Mouse (Mus musculus): ENCODE measurements at regions not wholly inside any gene's neighbourhood (a gene's known extent, or its start where the extent isn't known, plus 50 kb on each side); places are given as distances from the start of the nearest gene placed in this dataset.

DNA sequence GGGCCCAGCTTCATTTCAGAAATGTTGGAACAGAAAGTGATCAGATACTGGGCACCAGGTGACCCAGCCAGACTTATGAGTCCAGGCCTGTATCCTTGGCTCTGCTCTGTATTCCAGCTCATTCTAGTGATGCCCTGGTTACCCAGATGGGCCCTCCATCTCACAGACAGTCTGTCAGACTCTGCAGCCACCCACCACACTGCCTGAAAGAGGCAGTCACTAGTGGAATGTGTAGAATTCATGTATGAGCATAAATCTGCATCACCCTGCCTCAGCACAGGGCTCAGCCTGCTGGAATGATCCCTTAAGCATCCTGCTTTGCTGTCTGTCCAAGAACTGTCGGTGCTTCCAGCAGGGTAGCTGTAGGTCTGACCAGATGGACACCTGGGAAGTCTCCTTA is 51.8 kb upstream of the Nectin1 start:
- no peak for DNase-seq (ENCODE audit: low spot score in 2 of 2)

DNA sequence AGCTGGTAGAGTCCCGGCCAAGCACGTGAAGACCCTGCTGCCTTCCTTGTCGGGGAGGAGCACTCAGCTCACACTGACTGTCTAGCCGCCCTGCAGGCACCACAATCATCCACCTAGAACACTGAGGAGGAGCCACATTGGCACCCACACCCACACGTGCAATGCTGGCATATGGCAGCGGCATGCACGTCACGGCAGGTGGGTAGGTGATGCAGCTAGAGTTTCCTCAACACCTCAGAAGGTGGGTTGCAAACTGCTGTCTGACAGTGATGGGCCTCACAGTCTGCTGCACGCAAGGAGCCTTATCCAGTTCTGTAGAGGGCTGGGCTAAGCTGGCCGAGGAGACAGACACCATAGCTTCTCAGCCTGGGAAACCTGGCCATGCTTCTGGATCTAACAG is 51.2 kb upstream of the Nectin1 start:
- DNase-seq (ENCODE audit: low spot score in 2 of 2), result peak; percentile 33 to 84
